Mouse (Mus musculus): ENCODE data around the gene Ccdc96.

GRCm38 (mm10) chr5:36515126-36515525 lies 30.7 kb downstream of the Ccdc96 start:
- TF ChIP-seq POLR2A (IDR thresholded peaks at IDR 0.05; ENCODE audit: borderline replicate concordance, control insufficient read depth, low read depth, low read length) (no peak), CTCF (IDR thresholded peaks at IDR 0.05; ENCODE audit: control insufficient read depth, insufficient read depth, low read length) (no peak)

All from bone marrow, adult 2 months (tissue).